Mouse (Mus musculus) embryo, embryonic 11 days (tissue): Measurements from ENCODE around the gene Aqp2.

Source experiments
- DNase-seq: peaks from one replicate; pipeline ENCODE4 v3.0.0-alpha.2; 2015

Aqp2 gene

DNA sequence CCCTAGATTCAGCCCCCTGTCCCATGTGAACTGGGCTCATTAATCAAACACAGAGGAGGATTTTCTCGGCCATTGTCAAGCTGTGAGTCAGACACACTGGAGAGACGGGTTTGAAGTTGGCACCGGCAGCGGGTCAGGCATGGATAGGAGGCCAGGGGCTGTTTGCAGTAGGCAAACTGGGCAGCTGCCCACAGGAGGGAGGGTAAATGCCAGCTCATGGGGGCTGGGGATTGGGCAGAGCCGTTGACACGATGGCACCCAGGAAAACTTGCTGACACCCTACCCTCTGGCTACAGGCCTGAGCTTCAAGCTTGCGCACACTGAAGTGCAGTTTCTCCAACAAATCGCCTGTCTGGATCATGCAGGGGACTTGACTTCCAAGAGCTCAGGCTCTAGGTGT is 13.3 kb downstream of the Aqp2 start:
- no peak for DNase-seq

DNA sequence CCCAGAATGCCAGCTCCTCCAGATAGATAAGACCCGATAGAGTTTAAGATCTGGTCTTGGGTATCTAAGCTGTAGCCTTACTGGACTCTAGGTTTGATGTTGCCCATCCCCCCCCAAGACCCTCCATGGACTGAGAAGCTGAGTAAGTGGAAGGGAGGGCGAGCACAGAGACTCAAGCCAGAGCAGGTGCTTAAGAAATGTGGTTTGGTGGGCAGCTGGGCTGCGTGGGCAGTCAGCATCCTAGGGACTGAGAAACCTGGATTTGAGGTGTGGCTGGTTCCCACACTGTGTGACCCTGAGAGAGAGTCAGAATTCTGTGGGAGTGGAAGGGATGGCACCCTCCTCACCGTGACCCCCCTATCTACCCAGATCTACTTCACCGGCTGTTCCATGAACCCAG is 14.0 kb downstream of the Aqp2 start:
- DNase-seq, result no peak

DNA sequence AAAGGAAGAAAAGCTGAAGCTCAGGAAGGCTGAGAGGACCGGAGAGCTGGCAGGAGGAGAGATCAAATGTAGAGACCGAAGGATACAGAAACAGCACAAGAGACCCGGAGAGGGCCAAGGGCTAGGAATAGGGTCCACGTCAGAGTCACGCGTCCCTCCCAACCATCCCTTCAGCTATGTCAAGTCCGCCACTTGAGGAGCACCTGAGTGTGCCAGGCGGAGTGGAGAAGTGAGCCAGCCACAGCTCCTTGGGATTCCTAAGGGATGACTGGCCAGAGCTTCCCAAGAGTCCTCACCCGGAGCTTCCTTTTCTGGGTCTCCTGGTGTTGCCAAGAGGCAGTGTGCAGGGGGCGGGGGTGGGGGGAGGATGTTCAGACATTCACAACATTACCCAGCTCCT is 16.1 kb downstream of the Aqp2 start:
- DNase-seq, result no peak

DNA sequence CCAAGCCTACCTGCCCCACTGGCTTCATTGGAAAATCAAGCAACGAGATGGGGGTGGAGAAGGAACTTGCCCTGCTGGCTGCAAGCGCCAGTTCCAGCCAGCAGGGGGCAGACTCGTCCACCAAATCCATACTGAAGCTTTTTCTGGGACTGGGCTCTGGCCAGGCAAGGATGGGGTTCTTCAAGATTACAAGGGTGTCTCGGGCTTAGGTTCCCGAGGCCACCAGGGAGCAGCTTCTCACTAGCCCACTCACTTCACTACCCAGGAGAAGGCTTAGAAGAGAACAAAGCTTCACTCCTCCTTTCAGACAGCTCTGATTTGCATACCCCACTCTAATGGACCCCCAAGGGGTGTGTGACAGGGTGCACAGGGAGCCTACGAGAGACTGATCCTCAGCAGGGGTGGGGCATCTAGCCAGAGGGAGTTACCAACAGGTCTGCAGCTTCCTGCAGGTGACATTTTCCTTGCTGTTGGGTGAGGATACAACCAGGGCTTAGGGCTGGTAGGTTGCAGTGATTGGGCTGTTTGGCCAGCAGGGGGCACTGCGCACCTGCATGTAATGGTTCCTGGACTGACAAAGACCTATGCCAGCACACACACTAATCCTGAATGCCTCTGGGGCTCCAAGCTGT is 17.3 kb downstream of the Aqp2 start:
- peak; percentile 88 for DNase-seq

DNA sequence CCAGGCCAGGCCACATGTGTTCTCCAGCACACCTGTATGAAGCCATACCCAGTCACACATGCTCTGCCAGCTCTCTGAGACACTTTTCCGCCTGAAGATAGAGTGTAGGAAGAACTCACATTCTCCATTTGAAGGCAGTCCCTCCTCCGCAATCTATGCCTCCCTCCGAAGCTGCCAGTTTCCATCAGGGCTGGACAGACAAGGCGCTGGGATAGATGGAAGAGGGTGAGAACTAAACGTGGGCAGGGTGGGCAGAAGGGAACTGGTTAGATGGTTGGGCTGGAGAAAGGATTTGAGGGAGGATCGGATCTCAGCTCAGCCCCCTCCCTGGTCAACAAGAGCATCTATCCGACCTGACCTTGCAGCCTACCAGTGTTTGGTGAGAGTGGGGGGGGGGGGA is 18.0 kb downstream of the Aqp2 start:
- no peak for DNase-seq

DNA sequence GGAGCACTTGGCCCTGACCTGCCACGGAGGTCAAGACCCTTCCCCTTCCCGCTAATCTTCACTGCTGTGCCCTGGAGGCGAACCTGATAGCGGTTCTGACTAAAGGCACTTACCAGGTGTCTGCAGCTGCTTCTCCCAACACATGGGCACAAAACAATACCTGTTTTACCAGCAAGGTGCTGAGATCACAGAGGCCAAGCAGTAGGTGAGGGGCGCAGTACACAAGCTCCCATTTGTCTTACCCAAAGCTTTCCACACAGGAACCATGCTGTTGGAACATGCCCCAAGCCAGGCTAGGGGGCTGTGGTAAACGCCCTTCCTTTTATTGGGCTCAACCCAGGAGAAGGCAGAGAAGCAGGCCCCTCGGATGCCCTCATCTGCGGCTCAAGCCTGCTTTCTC is 18.7 kb downstream of the Aqp2 start:
- no peak for DNase-seq

DNA sequence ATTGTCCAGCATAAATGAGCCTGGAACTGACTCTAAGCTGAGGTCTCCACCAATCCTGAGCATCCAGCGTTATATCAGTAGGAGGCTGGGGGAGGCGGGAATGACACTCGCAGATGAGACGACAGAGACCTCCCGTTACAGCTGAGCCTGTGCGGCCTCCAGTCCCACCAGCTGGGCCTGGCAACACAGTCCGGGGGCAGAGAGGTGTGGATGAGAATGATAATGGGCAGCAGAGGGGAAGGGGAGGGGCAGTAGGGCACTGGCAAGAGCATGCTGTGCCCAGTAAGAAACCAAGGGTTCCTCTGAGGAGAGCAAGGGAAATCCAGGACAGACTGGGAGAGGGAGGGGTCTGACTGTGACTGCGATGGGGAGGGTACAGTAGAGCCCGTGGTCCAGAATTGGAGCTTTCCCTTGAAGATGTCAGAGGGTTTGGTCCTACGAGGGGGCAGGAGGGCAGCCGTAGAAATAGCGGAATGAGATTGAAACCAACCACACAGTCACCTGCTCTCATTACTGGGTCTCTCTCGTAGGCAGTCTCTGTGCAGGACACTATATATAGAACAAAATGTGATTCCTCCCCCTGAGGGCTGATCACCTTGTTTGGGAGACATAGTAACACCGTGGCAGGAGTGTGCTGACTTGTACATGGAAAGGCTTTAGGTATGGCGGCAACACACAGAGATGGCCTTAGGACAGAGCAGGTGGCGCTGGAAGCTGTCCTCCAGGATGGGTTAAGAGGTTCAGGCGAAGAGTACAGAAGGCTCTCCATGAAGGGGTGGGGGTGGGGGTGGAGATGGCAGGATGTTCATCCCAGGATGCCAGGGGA is 20.6 kb downstream of the Aqp2 start:
- no peak for DNase-seq

DNA sequence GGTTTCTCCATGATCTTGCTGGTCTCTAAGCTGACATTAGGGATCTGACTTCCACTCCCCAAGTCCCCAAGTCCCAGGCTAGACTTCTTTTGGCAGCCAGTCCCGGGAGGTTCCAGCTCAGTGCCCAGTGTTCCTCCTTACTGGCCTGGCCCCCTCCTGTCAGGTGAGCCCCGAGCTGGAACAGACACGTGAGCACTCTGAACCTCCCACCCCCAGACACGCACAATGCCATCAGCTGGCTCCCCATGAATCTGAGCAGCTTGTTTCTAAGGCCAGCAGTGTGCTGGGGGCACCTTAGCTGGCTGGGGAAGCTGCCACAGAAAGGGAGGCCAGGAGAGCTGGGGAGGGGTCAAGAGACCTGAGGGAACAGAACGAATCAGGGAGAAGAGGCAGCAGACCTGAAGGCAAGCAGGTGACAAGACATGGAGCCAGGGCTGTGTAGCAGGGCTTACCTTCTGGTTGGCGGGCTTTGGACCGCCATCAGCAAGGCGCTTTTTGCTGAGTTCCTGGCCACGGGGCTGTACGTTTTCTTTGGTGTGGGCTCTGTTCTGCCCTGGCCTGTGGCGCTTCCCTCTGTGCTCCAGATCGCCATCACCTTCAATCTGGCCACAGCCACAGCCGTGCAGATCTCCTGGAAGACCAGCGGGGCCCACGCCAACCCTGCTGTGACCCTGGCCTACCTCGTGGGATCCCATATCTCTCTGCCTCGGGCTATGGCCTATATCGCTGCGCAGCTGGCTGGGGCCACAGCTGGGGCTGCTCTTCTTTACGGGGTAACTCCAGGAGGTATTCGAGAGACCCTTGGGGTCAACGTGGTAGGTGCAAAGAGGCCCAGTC is 22.3 kb downstream of the Aqp2 start, which contains the start of gene Aqp6:
Aqp6 (plus strand) TSS at position 415 of the 837 bp plus-strand sequence.
- no peak for DNase-seq

DNA sequence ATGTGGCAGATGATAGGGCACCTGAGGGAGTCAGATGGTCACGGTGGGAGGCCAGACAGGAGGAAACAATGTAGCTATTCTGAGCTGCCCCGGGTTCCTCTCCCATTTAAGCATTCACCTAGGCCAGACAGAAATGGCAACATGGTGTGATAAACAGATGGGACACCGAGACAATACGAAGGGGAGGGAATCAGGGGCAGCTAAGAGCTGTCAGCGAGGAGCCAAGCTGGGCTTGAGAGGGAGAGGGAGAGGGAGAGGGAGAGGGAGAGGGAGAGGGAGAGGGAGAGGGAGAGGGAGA is 22.9 kb downstream of the Aqp2 start:
- DNase-seq, result no peak

DNA sequence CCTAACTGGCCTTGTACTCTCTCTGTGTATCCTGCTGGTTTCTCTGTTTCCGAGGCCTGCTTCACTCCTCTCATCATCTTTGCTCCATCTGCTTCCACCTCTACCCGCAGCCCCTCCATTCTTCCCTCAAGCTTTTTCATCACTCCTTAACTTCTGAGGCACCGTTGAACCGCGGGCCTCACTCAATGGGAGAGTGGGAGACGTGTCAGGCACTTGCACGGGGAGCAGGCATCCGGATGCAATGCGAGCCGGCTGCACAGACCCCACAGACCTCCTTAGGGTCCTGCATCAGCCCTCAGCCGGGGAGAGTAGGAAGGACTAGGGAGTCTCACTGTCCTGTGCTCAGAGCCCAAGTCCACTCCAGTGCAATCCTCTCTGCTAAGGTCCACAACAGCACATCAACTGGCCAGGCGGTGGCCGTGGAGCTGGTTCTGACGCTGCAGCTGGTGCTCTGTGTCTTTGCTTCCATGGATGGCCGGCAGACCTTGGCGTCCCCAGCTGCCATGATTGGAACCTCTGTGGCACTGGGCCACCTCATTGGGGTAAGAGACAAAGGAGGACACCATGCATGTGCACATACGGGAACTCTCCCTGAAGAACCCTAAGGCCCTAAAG is 23.5 kb downstream of the Aqp2 start:
- no peak for DNase-seq

DNA sequence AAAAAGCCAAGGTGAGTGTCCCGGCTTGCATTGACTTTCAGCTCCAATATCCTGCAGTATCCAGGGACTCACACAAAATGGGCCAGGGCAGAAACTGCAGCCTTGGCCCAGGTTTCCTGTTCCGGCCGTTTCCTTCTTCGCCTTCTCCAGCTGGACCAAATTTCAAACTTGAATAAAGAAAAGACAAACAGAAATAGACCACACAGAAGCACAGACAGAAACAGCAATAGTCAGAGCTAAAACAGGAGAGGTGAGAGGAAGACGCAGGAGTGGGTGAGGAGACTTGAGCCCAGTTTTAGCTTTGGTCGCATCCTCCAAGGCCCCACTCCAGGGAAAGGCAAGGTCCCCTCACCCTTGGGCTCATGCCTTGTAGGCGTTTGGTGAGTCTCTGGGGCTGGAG is 24.4 kb downstream of the Aqp2 start:
- DNase-seq, result no peak

DNA sequence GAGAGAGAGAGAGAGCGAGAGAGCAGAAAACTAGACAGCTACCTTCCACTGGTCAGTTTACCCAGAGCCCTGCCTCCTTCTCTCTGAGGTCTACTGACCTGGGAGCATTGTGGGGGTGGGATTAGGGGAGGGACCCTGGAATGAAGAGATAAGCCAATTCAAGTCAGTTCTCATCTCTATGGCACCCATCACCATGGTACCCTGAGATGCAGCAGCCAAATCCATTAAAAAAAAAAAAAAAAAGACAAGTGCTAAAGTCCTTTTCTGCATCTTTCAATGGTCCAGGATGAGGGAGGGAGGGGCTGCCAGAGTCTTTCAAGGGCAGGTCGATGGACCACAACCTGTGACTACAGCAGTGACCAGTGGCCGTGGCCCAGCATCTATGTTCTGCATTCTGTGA is 26.7 kb downstream of the Aqp2 start:
- no peak for DNase-seq

DNA sequence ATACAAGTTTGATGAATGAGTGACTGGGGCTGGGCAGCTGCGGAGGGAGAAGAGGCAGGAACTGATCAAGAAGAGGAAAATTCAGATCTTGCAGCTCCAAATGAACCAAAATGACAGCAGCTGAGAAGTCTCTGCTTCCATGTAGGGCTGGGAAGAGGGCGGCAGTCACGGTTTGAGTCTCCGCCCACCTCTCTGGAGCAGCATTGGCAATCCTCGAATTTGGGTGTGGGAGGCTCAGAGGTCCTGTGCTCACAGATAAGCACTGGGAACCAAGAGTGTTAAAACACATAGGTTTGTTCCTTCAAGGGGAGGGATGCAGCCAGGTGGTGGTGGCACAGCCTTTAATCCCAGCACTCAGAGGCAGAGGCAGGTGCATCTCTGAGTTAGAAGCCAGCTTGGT is 27.7 kb downstream of the Aqp2 start:
- no peak for DNase-seq

DNA sequence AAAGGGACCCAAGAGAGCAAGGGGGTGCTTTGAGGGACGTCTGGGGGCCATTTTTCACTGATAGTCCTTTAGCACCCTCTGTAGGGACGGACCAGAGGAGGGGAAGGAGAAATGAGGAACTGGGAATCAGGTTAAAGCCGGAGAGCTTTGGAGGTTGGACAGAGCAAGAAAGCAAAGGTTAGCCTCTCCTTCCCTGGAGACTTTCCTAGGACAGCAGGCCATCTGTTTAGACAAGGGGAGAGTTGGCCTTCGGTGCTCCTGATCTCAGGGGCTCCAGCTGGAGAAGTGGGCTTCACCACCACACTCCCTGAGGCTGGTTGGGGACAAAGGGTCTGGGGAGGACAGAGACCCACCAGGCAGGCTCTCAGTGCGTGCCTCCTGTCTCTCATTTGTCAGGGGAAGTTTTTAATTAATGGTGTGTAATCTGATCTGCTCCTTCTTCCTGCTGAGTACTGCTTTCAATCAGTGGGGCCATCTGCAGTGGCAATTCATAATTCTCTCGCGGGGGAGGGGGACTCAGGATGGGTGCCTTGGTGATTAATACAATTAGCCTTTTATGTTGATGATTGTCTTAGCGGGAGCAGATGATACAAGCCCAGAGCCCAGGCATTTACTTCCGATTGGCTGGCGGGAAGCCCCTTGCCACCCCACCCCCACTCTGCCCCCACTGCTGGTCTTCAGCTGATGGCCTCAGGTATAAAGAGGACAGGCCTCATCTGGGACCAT is 28.7 kb downstream of the Aqp2 start:
- DNase-seq, result peak; percentile 56

DNA sequence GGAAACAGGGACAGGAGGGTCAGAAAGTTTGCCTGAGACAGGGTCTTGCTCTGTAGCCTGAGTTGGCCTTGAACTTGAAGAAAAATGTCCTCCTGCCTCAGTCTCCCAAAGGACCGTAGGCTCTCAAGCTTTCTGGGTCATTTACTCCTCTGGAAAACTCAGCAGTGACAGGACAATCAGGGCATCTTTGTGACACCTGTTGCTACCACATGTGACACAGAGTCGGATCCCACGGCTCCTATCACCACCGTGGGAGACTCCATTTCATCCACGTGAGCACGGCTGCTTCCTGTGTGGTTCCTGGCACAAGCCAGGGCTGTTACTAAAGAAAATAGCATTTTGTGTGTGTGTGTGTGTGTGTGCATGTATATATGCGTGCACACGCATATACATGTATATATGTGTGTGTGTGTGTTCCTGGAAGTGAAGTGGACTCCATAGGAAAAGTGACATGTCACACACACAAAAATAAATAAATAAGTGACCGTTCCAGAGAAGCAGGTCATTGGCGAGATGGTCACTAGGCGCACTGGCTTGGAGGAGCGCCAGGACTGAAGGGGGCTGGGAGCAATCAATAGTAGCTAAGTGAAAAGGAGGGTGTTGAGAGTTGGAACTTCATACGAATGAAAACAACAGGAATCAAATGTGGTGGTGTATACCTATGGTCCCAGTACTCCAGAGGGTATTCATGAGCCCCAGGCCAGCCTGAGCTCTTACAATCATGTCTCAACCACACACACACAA is 29.7 kb downstream of the Aqp2 start:
- no peak for DNase-seq

DNA sequence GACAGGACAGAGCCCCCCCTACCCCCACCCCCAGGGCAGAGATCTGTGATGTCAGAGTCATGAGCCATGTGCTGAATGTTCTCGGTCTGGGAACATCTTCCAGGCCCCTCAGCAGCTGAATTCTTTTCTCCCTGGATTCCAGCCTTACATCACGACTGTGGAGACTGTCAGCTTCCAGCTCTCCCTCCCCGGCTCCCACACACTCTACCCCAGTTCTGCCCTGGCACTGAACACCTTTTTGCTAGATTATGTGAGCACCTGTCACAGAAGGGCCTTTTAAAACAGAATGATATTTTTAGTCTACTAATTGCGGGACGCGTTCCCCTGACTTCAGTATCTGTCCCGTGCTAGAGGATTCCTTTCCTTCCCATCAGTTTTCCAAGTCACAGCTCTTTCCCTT is 32.7 kb downstream of the Aqp2 start:
- no peak for DNase-seq

DNA sequence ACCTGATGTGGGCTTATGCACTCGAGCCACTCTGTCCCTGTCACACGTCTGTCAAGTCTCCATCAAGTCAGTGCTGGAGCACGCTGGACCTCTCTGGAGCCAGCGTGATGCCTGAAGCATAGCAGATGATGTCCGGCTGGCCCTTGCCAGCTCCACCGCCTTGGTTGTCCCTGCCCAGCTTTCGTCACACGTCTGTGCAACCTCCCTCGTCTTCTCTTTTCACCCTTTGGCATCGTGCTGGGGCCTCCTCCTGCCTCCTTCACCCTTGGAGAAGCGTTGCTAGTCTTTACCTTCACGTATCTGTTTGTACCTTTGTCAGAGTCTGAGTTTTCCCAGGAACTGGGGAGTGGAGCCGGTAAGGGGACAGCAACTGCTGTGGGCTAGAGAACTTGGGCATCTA is 35.4 kb downstream of the Aqp2 start:
- no peak for DNase-seq

DNA sequence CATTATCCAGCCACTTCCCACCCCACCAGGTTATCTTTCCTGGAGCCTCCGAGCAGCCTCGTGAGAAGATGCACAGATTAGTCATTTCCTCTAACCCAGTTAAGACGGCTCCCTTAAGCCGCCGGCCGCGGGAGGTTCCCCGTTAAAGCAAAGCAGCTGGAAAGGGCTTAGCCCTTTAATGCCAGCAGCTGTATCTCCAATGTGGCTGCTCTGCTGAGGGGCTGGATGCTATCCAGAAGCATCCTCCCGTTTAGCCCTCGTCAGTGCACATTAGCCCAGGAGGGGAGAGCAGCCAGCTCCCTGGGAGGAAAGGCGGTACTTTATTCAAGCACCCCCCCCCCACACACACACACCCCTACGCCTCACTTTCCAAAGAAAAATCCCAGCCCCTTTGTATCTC is 35.9 kb downstream of the Aqp2 start:
- peak; percentile 55 for DNase-seq

DNA sequence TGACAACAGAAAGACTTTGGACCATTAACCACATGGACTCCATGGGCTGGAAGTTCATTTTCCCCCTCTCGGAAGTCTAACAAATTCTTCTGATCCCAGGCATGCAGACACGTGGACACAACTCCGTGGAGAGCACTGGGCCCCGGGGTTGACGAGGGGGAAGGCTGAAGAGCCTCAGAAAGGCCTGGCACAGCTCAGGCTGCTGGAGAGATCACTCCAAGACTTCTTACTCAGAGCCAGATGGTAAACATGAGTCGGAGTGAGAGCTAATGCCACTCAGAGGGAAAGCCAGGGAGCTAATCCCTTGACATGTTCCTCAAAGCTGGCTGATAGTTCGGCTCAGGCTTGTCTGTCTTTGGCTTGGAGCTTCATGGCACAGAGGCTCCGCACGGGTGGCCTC is 36.4 kb downstream of the Aqp2 start:
- no peak for DNase-seq

DNA sequence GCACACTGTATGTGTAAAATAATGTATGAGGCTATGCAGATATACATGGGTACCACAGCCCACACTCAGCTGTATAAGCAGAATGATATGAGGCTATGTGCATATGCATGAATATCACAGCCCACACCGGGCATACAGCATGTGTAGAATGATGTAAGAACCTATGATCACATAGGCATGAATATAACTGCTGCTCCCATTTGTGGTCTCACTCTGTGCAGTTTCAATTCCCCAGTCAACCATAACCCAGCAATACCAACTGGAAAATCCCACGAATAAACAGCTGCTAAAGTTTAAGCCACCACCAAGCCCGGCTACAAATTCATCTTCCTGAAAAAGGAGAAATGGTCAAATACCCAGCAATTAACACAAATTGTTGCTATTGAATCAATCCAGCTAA is 39.7 kb downstream of the Aqp2 start:
- no peak for DNase-seq

DNA sequence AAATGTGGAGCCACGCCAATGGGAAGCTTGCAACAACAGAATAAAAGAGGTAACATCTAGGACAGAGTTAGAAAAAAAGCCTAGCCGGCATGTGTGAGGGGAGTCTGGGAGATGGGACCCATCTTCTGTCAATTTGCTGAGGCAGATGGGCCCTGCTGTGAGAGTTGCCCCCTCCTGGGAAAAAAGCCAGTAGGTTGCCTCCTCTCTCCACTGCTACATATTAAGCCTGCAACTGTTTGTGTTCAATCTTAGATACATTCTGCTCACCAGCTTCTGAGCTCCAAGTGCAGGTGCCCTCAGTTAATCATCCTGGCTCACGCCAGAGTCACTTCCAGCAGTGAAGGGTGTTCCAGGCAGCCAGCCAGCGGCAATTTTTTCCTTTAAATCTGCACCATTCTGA is 41.0 kb downstream of the Aqp2 start:
- no peak for DNase-seq

DNA sequence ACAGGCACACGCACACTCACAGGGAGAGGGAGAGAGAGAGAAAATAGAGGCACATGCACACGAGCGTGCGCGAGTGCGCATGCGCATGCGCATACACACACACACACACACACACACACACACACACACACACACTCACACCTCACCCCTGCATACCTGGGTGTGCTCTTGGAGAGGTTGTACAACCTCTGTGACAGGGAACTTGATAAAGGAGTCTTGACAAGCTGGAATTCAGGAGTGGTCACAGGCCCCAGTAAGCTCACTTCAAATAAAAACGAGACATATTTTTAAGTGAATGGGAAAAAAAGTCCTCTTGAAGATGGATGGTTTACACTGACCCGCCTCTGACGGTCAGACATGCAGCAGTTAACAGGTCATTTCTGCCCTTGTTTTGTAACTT is 43.2 kb downstream of the Aqp2 start:
- no peak for DNase-seq
